Mouse (Mus musculus) myocyte (in vitro differentiated cells): ENCODE data around the gene Treml2.

Experiments used
- MYOD1 ChIP-seq, 3 experiments: IDR thresholded peaks; one replicate each; pipeline ENCODE4 v1.6.1; 2011; ENCODE audit warnings: control low read depth in 2 of 3, low read depth in 2 of 3, mild to moderate bottlenecking in 2 of 3, moderate library complexity in 1 of 3; ENCODE audit not compliant: insufficient read length in 2 of 3, control insufficient read depth in 1 of 3
- MYOG ChIP-seq, 3 experiments: IDR thresholded peaks; one replicate each; pipeline ENCODE4 v1.6.1; 2011; ENCODE audit warnings: control low read depth in 2 of 3, low read depth in 2 of 3, mild to moderate bottlenecking in 2 of 3; ENCODE audit not compliant: insufficient read length in 2 of 3, control insufficient read depth in 1 of 3, insufficient read depth in 1 of 3
- POLR2A ChIP-seq: IDR thresholded peaks from one replicate; pipeline ENCODE4 v1.6.1; 2011; ENCODE audit warnings: low read depth, mild to moderate bottlenecking, control low read depth, moderate library complexity; ENCODE audit not compliant: insufficient read length
- POLR2AphosphoS2 ChIP-seq: IDR thresholded peaks from one replicate; pipeline ENCODE4 v1.6.1; 2011; ENCODE audit warnings: low read depth, control low read depth; ENCODE audit not compliant: insufficient read length
- REST ChIP-seq: IDR thresholded peaks from one replicate; pipeline ENCODE4 v1.6.1; 2011; ENCODE audit warnings: mild to moderate bottlenecking, control low read depth, moderate library complexity; ENCODE audit not compliant: insufficient read depth, insufficient read length

GRCm38 (mm10) chr17:48355822-48356221 is 56.5 kb downstream of the Treml2 start:
- TF ChIP-seq POLR2A = no peak
- TF ChIP-seq POLR2AphosphoS2 = no peak
- TF ChIP-seq MYOG (IDR thresholded peaks at IDR 0.05; ENCODE audit: control insufficient read depth in 1 of 3, insufficient read depth in 1 of 3, insufficient read length in 2 of 3, low read depth in 2 of 3) = peak in 1 of 3 experiments; percentile 6
- no peak for TF ChIP-seq MYOD1 (IDR thresholded peaks at IDR 0.05; ENCODE audit: control insufficient read depth in 1 of 3, insufficient read length in 2 of 3, low read depth in 2 of 3)
- no peak for TF ChIP-seq REST
